Mouse (Mus musculus): ENCODE measurements at regions not wholly inside any gene's neighbourhood (a gene's known extent, or its start where the extent isn't known, plus 50 kb on each side); places are given as distances from the start of the nearest gene placed in this dataset.

GRCm38 (mm10) chr13:92973791-92974190 lies 129.2 kb downstream of the Mtx3 start:
- DNase-seq (ENCODE audit: low spot score in 2 of 2), result peak in 1 of 2 experiments; percentile 70

- DNase-seq (ENCODE audit: low spot score in 2 of 2), result peak in 1 of 2 experiments; percentile 79
Measured at GRCm38 (mm10) chr13:92986719-92987553, 142.4 kb downstream of the Mtx3 start.

DNA sequence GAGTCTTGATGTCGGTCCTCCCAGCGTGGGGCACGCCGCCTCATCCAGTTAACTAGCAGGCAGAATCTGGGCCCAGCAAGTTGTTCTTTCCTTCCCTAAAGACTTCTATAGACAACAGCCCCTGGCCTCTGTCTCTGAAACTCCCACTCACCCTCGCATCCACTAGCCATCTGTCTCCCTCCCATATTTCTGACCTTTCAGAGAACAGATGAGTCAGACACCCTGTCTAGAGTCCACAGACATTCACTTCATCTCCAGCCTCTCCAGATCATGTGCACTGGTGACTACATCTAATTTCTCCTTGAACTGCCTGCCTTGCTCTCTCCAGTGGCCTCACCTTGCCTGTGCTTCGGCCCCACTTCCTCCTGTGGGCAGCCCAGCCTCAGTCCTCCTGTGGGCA lies 143.1 kb downstream of the Mtx3 start:
- peak in 1 of 2 experiments; percentile 67 for DNase-seq (ENCODE audit: low spot score in 2 of 2)

- no peak for DNase-seq (ENCODE audit: low spot score in 2 of 2)
Measured at GRCm38 (mm10) chr13:92988600-92988999, 144.0 kb downstream of the Mtx3 start.

GRCm38 (mm10) chr13:92990316-92991206 lies 146.0 kb downstream of the Mtx3 start:
- DNase-seq (ENCODE audit: low spot score in 2 of 2), result no peak
